Mouse (Mus musculus): ENCODE measurements at regions not wholly inside any gene's neighbourhood (a gene's known extent, or its start where the extent isn't known, plus 50 kb on each side); places are given as distances from the start of the nearest gene placed in this dataset.

DNA sequence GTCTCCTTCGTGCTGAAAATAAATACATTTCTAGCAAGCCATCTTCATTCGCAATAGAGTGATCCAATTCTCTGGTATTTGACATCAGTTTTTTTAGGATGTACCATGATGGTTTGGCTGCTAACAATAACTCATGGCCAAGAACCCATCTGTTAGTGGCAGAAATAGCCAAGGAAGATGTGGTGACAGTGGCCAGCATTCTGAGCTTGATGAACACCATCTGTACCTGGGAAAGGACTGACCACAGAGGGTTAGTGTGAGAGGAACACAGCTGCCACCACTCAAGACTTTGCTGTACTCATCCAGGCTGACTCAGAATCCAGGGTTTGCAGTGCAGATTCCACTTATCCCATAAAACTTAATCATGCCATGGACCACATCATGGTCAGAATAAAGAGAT is 348.8 kb upstream of the Grm7 start:
- DNase-seq (ENCODE audit: low spot score) (no peak), ATAC-seq (ENCODE audit: insufficient number of reproducible peaks, low FRiP score, low TSS enrichment, low read depth) (no peak)
- H3K4me1 ChIP-seq (ENCODE audit: control insufficient read depth, insufficient read depth, low read length), result no peaks in the 10 kb centered on the region
- H3K9ac ChIP-seq (ENCODE audit: low read length), result no peak overlapping the region
- no peaks in the 10 kb centered on the region for H3K36me3 ChIP-seq (ENCODE audit: control insufficient read depth, insufficient read depth, low read length)
- H3K9me3 ChIP-seq (ENCODE audit: control insufficient read depth, low read length), result no peaks in the 10 kb centered on the region
- H3K27ac ChIP-seq (replicated peaks; ENCODE audit: low read depth, low read length), result no peak overlapping the region
- no peak overlapping the region for H3K4me2 ChIP-seq (ENCODE audit: low read depth, severe bottlenecking)
- H3K4me3 ChIP-seq (ENCODE audit: low read depth, low read length), result no peak overlapping the region
- no peaks in the 10 kb centered on the region for H3K27me3 ChIP-seq (ENCODE audit: control insufficient read depth, insufficient read depth, low read length)
- 81% methylated on average over 2 of the region's 2 CpGs for WGBS
